Mouse (Mus musculus): Measurements from ENCODE around the gene Dupd1. TPM values are rescaled to one million over a fixed set of nuclear protein-coding genes. Genes with fewer than 3 reads are reported as not detected.

The Dupd1 gene
- polyA plus RNA-seq, 1 experiment from 2014 or later, result not detected

DNA sequence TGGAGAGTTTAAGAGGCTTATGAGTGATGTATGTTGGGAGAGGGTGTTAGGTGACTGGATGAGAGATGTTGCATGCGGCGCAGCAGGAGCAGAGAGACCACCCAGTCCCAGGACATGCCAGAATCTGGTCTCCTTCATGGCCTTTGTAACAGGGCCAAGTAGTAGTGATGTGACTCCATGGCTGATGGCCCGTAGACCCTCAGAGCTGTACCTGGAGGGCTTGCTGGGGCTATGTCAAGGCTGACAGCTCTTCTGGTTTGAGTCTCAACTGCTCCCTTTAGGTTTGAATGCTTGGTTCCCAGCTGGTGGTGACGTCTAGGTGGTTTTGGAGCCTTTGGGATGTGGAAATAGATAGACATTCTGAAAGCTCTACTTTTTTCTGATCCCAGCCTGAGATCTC, 15.6 kb upstream of the Dupd1 start:
- WGBS, result 93% methylated on average over 4 of the region's 4 CpGs
- H3K4me1 ChIP-seq (replicated peaks; ENCODE audit: insufficient read depth, low read length), result no peaks in the 10 kb centered on the region
- no peak overlapping the region for H3K4me3 ChIP-seq (replicated peaks; ENCODE audit: low read depth, low read length)
- H3K9ac ChIP-seq (ENCODE audit: low read depth, low read length), result no peak overlapping the region
- no peak overlapping the region for H3K27ac ChIP-seq
- ATAC-seq (replicated peaks; ENCODE audit: low FRiP score, low read depth), result no peak
- no peak for TF ChIP-seq CTCF (IDR thresholded peaks at IDR 0.05; ENCODE audit: low read depth)
- H3K9me3 ChIP-seq (replicated peaks; ENCODE audit: low read length), result no peaks in the 10 kb centered on the region
- no peak for DNase-seq (ENCODE audit: low spot score)
- no peaks in the 10 kb centered on the region for H3K36me3 ChIP-seq (ENCODE audit: insufficient read depth, low read length)
- no peak overlapping the region for H3K4me2 ChIP-seq (ENCODE audit: low read length)
- H3K27me3 ChIP-seq (ENCODE audit: insufficient read depth, low read length), result no peaks in the 10 kb centered on the region

DNA sequence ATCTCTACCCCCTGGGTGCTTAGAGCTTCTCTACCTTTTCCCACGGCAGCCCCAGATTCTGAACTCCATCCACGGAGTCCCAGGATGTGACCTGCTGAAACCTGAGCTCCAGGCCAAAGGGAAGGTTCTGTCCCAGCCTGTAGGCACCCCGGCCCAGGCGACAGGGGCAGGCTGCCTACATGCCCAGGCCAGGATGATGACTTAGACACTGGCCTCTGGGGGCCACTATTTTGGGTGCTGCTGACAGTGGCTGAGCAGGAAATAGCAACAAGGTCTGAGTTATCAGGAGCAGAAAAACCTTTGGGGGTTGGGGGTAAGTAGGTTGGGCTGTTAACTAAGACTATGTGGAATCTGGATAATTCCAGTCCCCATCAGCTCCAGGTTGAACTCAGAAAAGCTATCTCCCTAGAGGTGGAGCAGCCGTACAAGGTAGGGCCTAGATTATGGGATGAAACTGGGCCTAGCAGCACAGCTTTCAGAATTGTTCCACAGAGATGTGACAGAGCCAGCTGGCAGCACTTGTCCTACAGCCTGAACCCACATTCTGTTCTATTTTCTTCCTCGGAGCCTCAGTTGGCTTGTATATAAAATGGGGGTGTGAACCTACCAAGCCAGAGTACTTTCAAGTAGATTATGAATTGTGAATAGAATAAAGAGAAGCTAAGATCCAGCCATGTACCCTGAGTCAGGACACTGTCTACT, 14.8 kb upstream of the Dupd1 start:
- no peak for DNase-seq (ENCODE audit: low spot score)
- Histone ChIP-seq H3K27me3 (ENCODE audit: insufficient read depth, low read length) (no peaks in the 10 kb centered on the region), H3K27ac (no peak overlapping the region), H3K36me3 (ENCODE audit: insufficient read depth, low read length) (no peaks in the 10 kb centered on the region), H3K9ac (ENCODE audit: low read depth, low read length) (no peak overlapping the region), H3K9me3 (replicated peaks; ENCODE audit: low read length) (no peaks in the 10 kb centered on the region), H3K4me1 (replicated peaks; ENCODE audit: insufficient read depth, low read length) (no peaks in the 10 kb centered on the region), H3K4me3 (replicated peaks; ENCODE audit: low read depth, low read length) (no peak overlapping the region), H3K4me2 (ENCODE audit: low read length) (no peak overlapping the region)
- no peak for ATAC-seq (replicated peaks; ENCODE audit: low FRiP score, low read depth)
- no peak for TF ChIP-seq CTCF (IDR thresholded peaks at IDR 0.05; ENCODE audit: low read depth)
- 51% methylated on average over 6 of the region's 6 CpGs for WGBS

DNA sequence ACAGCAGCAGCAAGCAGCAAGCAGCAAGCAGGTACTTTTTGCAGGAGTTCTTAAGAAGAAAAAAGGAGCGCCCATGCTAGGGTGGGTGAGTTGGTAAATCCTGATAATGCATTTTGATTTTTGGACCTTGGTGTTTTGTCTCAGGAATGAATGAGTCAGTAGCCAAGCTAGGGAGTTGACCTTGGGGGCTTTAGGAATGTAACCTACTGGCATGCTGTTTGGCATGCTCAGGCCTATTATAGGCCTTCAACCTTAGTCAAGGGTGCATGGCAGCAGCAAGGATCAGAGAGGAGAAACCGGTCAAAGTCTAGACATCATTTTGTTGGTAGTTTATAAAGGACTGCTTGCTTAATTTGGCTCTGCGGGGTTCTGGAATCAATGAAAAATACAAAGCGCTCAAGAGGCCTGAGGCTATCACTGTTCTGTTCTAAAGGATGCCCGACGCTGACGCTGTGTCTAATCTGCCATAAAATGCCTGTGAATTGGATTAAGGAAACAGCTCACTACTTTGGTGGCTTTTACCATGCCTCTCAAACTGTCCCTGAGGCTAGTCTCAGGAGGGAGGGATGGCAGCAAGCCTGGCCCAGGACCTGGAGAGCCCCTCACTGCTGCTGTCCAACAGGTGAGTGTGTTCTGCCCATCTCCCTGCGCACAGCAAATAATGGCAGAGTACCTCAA, 7.8 kb upstream of the Dupd1 start:
- H3K4me2 ChIP-seq (ENCODE audit: low read length), result no peak overlapping the region
- H3K36me3 ChIP-seq (ENCODE audit: insufficient read depth, low read length), result no peaks in the 10 kb centered on the region
- H3K4me1 ChIP-seq (replicated peaks; ENCODE audit: insufficient read depth, low read length), result no peaks in the 10 kb centered on the region
- no peak for TF ChIP-seq CTCF (IDR thresholded peaks at IDR 0.05; ENCODE audit: low read depth)
- H3K4me3 ChIP-seq (replicated peaks; ENCODE audit: low read depth, low read length), result no peak overlapping the region
- ATAC-seq (replicated peaks; ENCODE audit: low FRiP score, low read depth) (no peak), DNase-seq (ENCODE audit: low spot score) (no peak)
- H3K27ac ChIP-seq, result no peak overlapping the region
- 87% methylated on average over 8 of the region's 8 CpGs for WGBS
- no peaks in the 10 kb centered on the region for H3K27me3 ChIP-seq (ENCODE audit: insufficient read depth, low read length)
- no peak overlapping the region for H3K9ac ChIP-seq (ENCODE audit: low read depth, low read length)
- no peaks in the 10 kb centered on the region for H3K9me3 ChIP-seq (replicated peaks; ENCODE audit: low read length)

DNA sequence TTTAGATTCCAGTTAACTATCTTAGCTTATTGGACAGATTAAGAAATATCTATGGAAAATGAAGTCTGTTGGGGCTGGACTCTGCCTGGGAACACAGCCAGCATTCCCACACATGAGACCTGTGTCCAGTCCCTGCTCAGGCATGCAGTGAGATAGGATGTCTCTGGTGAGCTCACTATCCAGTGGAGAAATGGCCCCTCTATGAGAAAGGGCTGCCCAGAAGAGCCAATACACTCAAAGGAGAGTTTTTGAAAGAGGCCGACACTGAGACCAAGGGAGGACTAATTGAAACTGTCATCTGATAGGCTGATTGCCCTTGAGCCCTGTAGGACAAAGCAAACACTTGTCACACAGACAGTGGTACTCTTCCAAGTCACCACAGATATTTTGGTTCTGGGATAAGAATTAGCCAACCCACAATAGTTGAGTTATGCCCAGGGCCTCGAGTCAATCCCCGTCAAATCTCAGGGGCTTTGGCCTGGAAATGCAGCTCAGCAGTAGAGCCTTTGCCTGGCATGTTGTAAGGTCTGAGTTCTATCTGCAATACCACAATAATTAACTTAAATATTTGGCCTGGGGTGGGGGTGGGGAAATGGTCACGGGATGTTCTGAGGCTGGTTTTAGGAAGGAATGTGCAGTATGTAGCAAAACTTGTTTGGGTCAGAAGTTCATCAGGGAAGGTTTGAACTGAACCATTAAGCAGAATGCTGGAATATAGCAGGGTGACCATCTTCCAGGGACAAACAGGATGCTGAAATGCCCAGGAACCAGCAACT, 6.2 kb upstream of the Dupd1 start:
- Histone ChIP-seq H3K36me3 (ENCODE audit: insufficient read depth, low read length) (no peaks in the 10 kb centered on the region), H3K27me3 (ENCODE audit: insufficient read depth, low read length) (no peaks in the 10 kb centered on the region), H3K9me3 (replicated peaks; ENCODE audit: low read length) (no peaks in the 10 kb centered on the region), H3K9ac (ENCODE audit: low read depth, low read length) (no peak overlapping the region), H3K4me3 (replicated peaks; ENCODE audit: low read depth, low read length) (no peak overlapping the region), H3K4me1 (replicated peaks; ENCODE audit: insufficient read depth, low read length) (no peaks in the 10 kb centered on the region), H3K27ac (no peak overlapping the region), H3K4me2 (ENCODE audit: low read length) (no peak overlapping the region)
- ATAC-seq (replicated peaks; ENCODE audit: low FRiP score, low read depth), result no peak
- no peak for DNase-seq (ENCODE audit: low spot score)
- no peak for TF ChIP-seq CTCF (IDR thresholded peaks at IDR 0.05; ENCODE audit: low read depth)
- 73% methylated on average over 4 of the region's 4 CpGs for WGBS

DNA sequence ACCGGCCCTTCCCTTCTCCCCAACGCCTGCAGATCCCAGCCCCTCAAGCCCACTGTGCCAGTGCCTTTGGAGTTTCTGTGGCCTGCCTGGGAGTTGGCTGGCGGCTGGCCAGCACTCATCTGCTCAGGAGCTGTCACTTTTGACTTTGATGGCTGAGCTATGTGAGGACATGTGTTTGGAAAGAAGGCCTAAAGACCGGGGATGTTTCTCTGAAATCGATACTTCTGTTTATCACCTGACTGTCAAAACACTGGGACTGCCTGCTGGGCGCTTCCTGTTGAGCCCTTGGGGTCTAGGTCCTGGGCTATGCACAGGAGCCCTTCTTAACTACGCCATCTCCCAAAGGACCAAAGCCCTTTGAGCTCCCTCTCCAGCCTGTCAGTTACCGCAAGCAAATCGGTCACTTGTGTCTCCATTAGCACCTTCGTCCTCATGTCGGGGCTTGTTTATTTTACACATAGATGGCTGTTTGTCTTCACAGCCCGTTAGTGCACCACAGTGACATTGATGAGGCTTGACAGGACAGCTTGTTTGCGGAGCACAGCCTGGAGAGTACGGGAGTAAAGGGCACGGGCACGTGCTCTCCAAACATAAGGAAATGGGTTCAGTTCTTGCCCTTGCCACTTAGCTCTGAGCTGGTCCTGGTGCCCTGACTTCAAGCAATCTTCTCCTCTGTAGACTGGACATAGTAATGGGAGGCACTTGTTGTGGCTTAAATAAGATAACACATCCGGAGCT, 5.4 kb upstream of the Dupd1 start:
- Histone ChIP-seq H3K27me3 (ENCODE audit: insufficient read depth, low read length) (no peaks in the 10 kb centered on the region), H3K9ac (ENCODE audit: low read depth, low read length) (no peak overlapping the region), H3K4me2 (ENCODE audit: low read length) (no peak overlapping the region), H3K27ac (no peak overlapping the region), H3K4me3 (replicated peaks; ENCODE audit: low read depth, low read length) (no peak overlapping the region), H3K9me3 (replicated peaks; ENCODE audit: low read length) (no peaks in the 10 kb centered on the region), H3K36me3 (ENCODE audit: insufficient read depth, low read length) (no peaks in the 10 kb centered on the region), H3K4me1 (replicated peaks; ENCODE audit: insufficient read depth, low read length) (no peaks in the 10 kb centered on the region)
- ATAC-seq (replicated peaks; ENCODE audit: low FRiP score, low read depth), result no peak
- no peak for DNase-seq (ENCODE audit: low spot score)
- 24% methylated on average over 17 of the region's 17 CpGs for WGBS
- no peak for TF ChIP-seq CTCF (IDR thresholded peaks at IDR 0.05; ENCODE audit: low read depth)

DNA sequence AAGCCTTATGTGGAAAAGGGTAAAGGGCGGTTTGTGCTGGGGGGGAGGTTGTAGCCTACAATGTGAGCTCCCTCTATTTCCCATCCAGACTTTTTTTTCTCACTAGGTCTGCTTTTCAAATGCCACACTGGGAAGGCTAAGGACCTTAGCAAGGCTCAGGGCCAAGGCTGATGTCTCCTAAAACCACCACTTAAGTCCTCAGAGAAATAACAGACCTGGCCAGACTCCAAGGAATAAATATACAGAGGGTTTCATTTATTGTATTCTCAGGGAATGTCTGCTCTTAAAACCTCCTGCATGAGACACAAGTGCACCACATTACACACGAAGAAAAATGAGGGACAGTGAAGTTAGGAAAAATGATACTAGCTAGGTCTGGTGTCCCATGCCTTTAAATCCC, 3.1 kb downstream of the Dupd1 start:
- Histone ChIP-seq H3K4me1 (replicated peaks; ENCODE audit: insufficient read depth, low read length) (no peaks in the 10 kb centered on the region), H3K9ac (ENCODE audit: low read depth, low read length) (no peak overlapping the region), H3K27me3 (ENCODE audit: insufficient read depth, low read length) (no peaks in the 10 kb centered on the region), H3K4me3 (replicated peaks; ENCODE audit: low read depth, low read length) (no peak overlapping the region), H3K36me3 (ENCODE audit: insufficient read depth, low read length) (no peaks in the 10 kb centered on the region), H3K9me3 (replicated peaks; ENCODE audit: low read length) (no peaks in the 10 kb centered on the region), H3K27ac (no peak overlapping the region), H3K4me2 (ENCODE audit: low read length) (no peak overlapping the region)
- DNase-seq (ENCODE audit: low spot score), result no peak
- no peak for TF ChIP-seq CTCF (IDR thresholded peaks at IDR 0.05; ENCODE audit: low read depth)
- WGBS, result 84% methylated on average over 2 of the region's 2 CpGs
- no peak for ATAC-seq (replicated peaks; ENCODE audit: low FRiP score, low read depth)
